In genomic region chr9:78358053-78358452, GRCm38 (mm10) we compare ENCODE assay signal across 8 mouse cellular contexts. TPM values are rescaled to one million over a fixed set of nuclear protein-coding genes. Genes with fewer than 3 reads are reported as not detected.
A peak's percentile ranks its signal among the peaks of the same experiment; 100 is the strongest.
DNase-seq lines count a peak whose midpoint lies in the region; ATAC-seq and TF ChIP-seq lines count a peak whose summit lies in the region.

No protein-coding gene starts in this region.

- no peak overlapping the region for H3K27ac ChIP-seq in hindbrain, embryonic 10.5 days
- no peak overlapping the region for H3K27ac ChIP-seq in hindbrain, embryonic 13.5 days
- no peak overlapping the region for H3K27ac ChIP-seq in intestine, embryonic 14.5 days (ENCODE audit: low read depth)
- H3K27ac ChIP-seq in midbrain, postnatal 0 days (ENCODE audit: low read depth, low read length): no peak overlapping the region
- H3K27ac ChIP-seq in stomach, embryonic 14.5 days (ENCODE audit: low read length): no peak overlapping the region

- DNase-seq in hindbrain, embryonic 10.5 days (ENCODE audit: low spot score): peak; percentile 63
- peak; percentile 33 for DNase-seq in cerebellum, adult 8-10 months
- DNase-seq in forelimb bud, embryonic 11.5 days (ENCODE audit: low read depth, low spot score): peak; percentile 78
- DNase-seq in intestine, embryonic 14.5 days (ENCODE audit: low spot score): peak; percentile 74
- DNase-seq in left cerebral cortex, postnatal 4 days: peak; percentile 68
- DNase-seq in midbrain, postnatal 0 days (ENCODE audit: low spot score): peak; percentile 70

- H3K4me2 ChIP-seq in hindbrain, embryonic 13.5 days: no peak overlapping the region
- no peak overlapping the region for H3K4me2 ChIP-seq in intestine, embryonic 14.5 days (ENCODE audit: low read length)
- no peak overlapping the region for H3K4me2 ChIP-seq in midbrain, postnatal 0 days (ENCODE audit: low read depth, low read length, poor library complexity, severe bottlenecking)
- H3K4me2 ChIP-seq in stomach, embryonic 14.5 days (replicated peaks; ENCODE audit: low read depth, low read length): no peak overlapping the region

- no peak overlapping the region for H3K9ac ChIP-seq in hindbrain, embryonic 13.5 days
- no peak overlapping the region for H3K9ac ChIP-seq in intestine, embryonic 14.5 days (ENCODE audit: low read length)
- H3K9ac ChIP-seq in midbrain, postnatal 0 days (replicated peaks; ENCODE audit: low read length, poor library complexity, severe bottlenecking): no peak overlapping the region
- H3K9ac ChIP-seq in stomach, embryonic 14.5 days (replicated peaks; ENCODE audit: low read depth, low read length): no peak overlapping the region

- 18% methylated on average over 9 of the region's 9 CpGs for WGBS in hindbrain, embryonic 10.5 days
- WGBS in hindbrain, embryonic 13.5 days: 20% methylated on average over 9 of the region's 9 CpGs
- WGBS in intestine, embryonic 14.5 days: 9% methylated on average over 9 of the region's 9 CpGs
- WGBS in midbrain, postnatal 0 days: 17% methylated on average over 9 of the region's 9 CpGs
- 11% methylated on average over 9 of the region's 9 CpGs for WGBS in stomach, embryonic 14.5 days

- no peak; the same call in 1 of the 2 replicates for ATAC-seq in hindbrain, embryonic 13.5 days (ENCODE audit: low FRiP score)
- ATAC-seq in intestine, embryonic 14.5 days (replicated peaks; ENCODE audit: low FRiP score, low TSS enrichment, low read depth): peak; percentile 66; the same call in 1 of the 2 replicates
- no peak for ATAC-seq in midbrain, postnatal 0 days (ENCODE audit: low FRiP score)
- 0 out of 2 replicates have a peak, but pooled peaks have one; percentile 65 for ATAC-seq in stomach, embryonic 14.5 days (ENCODE audit: insufficient number of reproducible peaks, insufficient read depth, low FRiP score, low read depth)

- H3K36me3 ChIP-seq in hindbrain, embryonic 10.5 days: no peaks in the 10 kb centered on the region
- H3K36me3 ChIP-seq in hindbrain, embryonic 13.5 days: no peaks in the 10 kb centered on the region
- no peaks in the 10 kb centered on the region for H3K36me3 ChIP-seq in intestine, embryonic 14.5 days (ENCODE audit: control insufficient read depth, insufficient read depth, low read length)
- H3K36me3 ChIP-seq in midbrain, postnatal 0 days (ENCODE audit: insufficient read depth, low read length): no peaks in the 10 kb centered on the region
- no peaks in the 10 kb centered on the region for H3K36me3 ChIP-seq in stomach, embryonic 14.5 days (ENCODE audit: control insufficient read depth, insufficient read depth, low read length)

- H3K27me3 ChIP-seq in hindbrain, embryonic 10.5 days (ENCODE audit: insufficient read depth, poor library complexity, severe bottlenecking): no peaks in the 10 kb centered on the region
- no peaks in the 10 kb centered on the region for H3K27me3 ChIP-seq in hindbrain, embryonic 13.5 days
- H3K27me3 ChIP-seq in intestine, embryonic 14.5 days (replicated peaks; ENCODE audit: control insufficient read depth, insufficient read depth, low read length): no peaks in the 10 kb centered on the region
- H3K27me3 ChIP-seq in midbrain, postnatal 0 days (ENCODE audit: insufficient read depth, low read length): no peaks in the 10 kb centered on the region
- H3K27me3 ChIP-seq in stomach, embryonic 14.5 days (ENCODE audit: control insufficient read depth, insufficient read depth, low read length): no peaks in the 10 kb centered on the region

- intact Hi-C loops in left cerebral cortex, postnatal 4 days (cut with DNase I): no loop called here

- H3K4me1 ChIP-seq in hindbrain, embryonic 10.5 days (replicated peaks): no peaks in the 10 kb centered on the region
- H3K4me1 ChIP-seq in hindbrain, embryonic 13.5 days (replicated peaks): no peaks in the 10 kb centered on the region
- no peaks in the 10 kb centered on the region for H3K4me1 ChIP-seq in intestine, embryonic 14.5 days (replicated peaks; ENCODE audit: control insufficient read depth, insufficient read depth, low read length)
- H3K4me1 ChIP-seq in midbrain, postnatal 0 days (ENCODE audit: insufficient read depth, low read length): no peaks in the 10 kb centered on the region
- H3K4me1 ChIP-seq in stomach, embryonic 14.5 days (ENCODE audit: control insufficient read depth, insufficient read depth, low read length): no peaks in the 10 kb centered on the region

- no peaks in the 10 kb centered on the region for H3K9me3 ChIP-seq in hindbrain, embryonic 10.5 days
- no peaks in the 10 kb centered on the region for H3K9me3 ChIP-seq in hindbrain, embryonic 13.5 days
- no peaks in the 10 kb centered on the region for H3K9me3 ChIP-seq in intestine, embryonic 14.5 days (ENCODE audit: control insufficient read depth, low read length)
- no peaks in the 10 kb centered on the region for H3K9me3 ChIP-seq in midbrain, postnatal 0 days (ENCODE audit: low read length)
- H3K9me3 ChIP-seq in stomach, embryonic 14.5 days (ENCODE audit: control insufficient read depth, low read depth, low read length): no peaks in the 10 kb centered on the region

- H3K4me3 ChIP-seq in hindbrain, embryonic 10.5 days: no peak overlapping the region
- no peak overlapping the region for H3K4me3 ChIP-seq in hindbrain, embryonic 13.5 days
- H3K4me3 ChIP-seq in intestine, embryonic 14.5 days (ENCODE audit: low read depth, low read length): no peak overlapping the region
- H3K4me3 ChIP-seq in midbrain, postnatal 0 days (ENCODE audit: low read depth, low read length): no peak overlapping the region
- no peak overlapping the region for H3K4me3 ChIP-seq in stomach, embryonic 14.5 days (ENCODE audit: low read depth, low read length)

- peak; percentile 66 for TF ChIP-seq CTCF in midbrain, postnatal 0 days (IDR thresholded peaks at IDR 0.05)

RNA-seq across cellular contexts. Expression of gene Gsta2, which starts 2.5 kb away (rescaled TPM):
- not detected in 2 replicates for polyA plus RNA-seq in hindbrain, embryonic 10.5 days (2016; fragmentation: Nextera tagmentation; extraction: Ambion mirVana)
- not detected in 2 replicates for polyA plus RNA-seq in hindbrain, embryonic 13.5 days (2015; fragmentation: Nextera tagmentation; extraction: Ambion mirVana)
- polyA plus RNA-seq in intestine, embryonic 14.5 days (2014; fragmentation: Nextera tagmentation; extraction: Ambion mirVana): 0.74 and 2.9 TPM in 2 replicates
- not detected for total RNA-seq in left cerebral cortex, postnatal 4 days (2021)
- not detected in 2 replicates for total RNA-seq in midbrain, postnatal 0 days (2014; rRNA removed)
- polyA plus RNA-seq in midbrain, postnatal 0 days (2015; fragmentation: Nextera tagmentation; extraction: Ambion mirVana): not detected in 2 replicates
- polyA plus RNA-seq in stomach, embryonic 14.5 days (2014; fragmentation: Nextera tagmentation; extraction: Ambion mirVana): 1.2 and 1.9 TPM in 2 replicates

RNA-seq across cellular contexts. Expression of gene Dppa5a, which starts 9.9 kb away (rescaled TPM):
- polyA plus RNA-seq in hindbrain, embryonic 10.5 days (2016; fragmentation: Nextera tagmentation; extraction: Ambion mirVana): 0.37 and 0.54 TPM in 2 replicates
- polyA plus RNA-seq in hindbrain, embryonic 13.5 days (2015; fragmentation: Nextera tagmentation; extraction: Ambion mirVana): 2.4 and 3.1 TPM in 2 replicates
- not detected in 2 replicates for polyA plus RNA-seq in intestine, embryonic 14.5 days (2014; fragmentation: Nextera tagmentation; extraction: Ambion mirVana)
- total RNA-seq in left cerebral cortex, postnatal 4 days (2021): 1 to 10 TPM in 1 of 2 experiments, under 1 TPM in 1; 0.85 to 3.4 TPM
- total RNA-seq in midbrain, postnatal 0 days (2014; rRNA removed): 0.90 and 3.1 TPM in 2 replicates
- 9.5 TPM in 2 replicates for polyA plus RNA-seq in midbrain, postnatal 0 days (2015; fragmentation: Nextera tagmentation; extraction: Ambion mirVana)
- 0.45 TPM in 1 of 2 replicates, not detected in the other for polyA plus RNA-seq in stomach, embryonic 14.5 days (2014; fragmentation: Nextera tagmentation; extraction: Ambion mirVana)

RNA-seq across cellular contexts. Expression of gene Ooep, which starts 20.5 kb away (rescaled TPM):
- polyA plus RNA-seq in hindbrain, embryonic 10.5 days (2016; fragmentation: Nextera tagmentation; extraction: Ambion mirVana): 1.6 and 2.8 TPM in 2 replicates
- polyA plus RNA-seq in hindbrain, embryonic 13.5 days (2015; fragmentation: Nextera tagmentation; extraction: Ambion mirVana): 5.5 and 7.9 TPM in 2 replicates
- polyA plus RNA-seq in intestine, embryonic 14.5 days (2014; fragmentation: Nextera tagmentation; extraction: Ambion mirVana): 0.24 and 0.40 TPM in 2 replicates
- total RNA-seq in left cerebral cortex, postnatal 4 days (2021): 1 to 10 TPM; 1.3 to 2.1 TPM
- 6.0 and 6.1 TPM in 2 replicates for total RNA-seq in midbrain, postnatal 0 days (2014; rRNA removed)
- 5.0 and 5.3 TPM in 2 replicates for polyA plus RNA-seq in midbrain, postnatal 0 days (2015; fragmentation: Nextera tagmentation; extraction: Ambion mirVana)
- polyA plus RNA-seq in stomach, embryonic 14.5 days (2014; fragmentation: Nextera tagmentation; extraction: Ambion mirVana): 0.35 and 0.74 TPM in 2 replicates

RNA-seq across cellular contexts. Expression of gene Omt2b, which starts 30.7 kb away (rescaled TPM):
- polyA plus RNA-seq in hindbrain, embryonic 10.5 days (2016; fragmentation: Nextera tagmentation; extraction: Ambion mirVana): not detected in 2 replicates
- not detected in 2 replicates for polyA plus RNA-seq in hindbrain, embryonic 13.5 days (2015; fragmentation: Nextera tagmentation; extraction: Ambion mirVana)
- not detected in 2 replicates for polyA plus RNA-seq in intestine, embryonic 14.5 days (2014; fragmentation: Nextera tagmentation; extraction: Ambion mirVana)
- not detected for total RNA-seq in left cerebral cortex, postnatal 4 days (2021)
- total RNA-seq in midbrain, postnatal 0 days (2014; rRNA removed): not detected in 2 replicates
- polyA plus RNA-seq in midbrain, postnatal 0 days (2015; fragmentation: Nextera tagmentation; extraction: Ambion mirVana): not detected in 2 replicates
- polyA plus RNA-seq in stomach, embryonic 14.5 days (2014; fragmentation: Nextera tagmentation; extraction: Ambion mirVana): not detected in 2 replicates

RNA-seq across cellular contexts. Expression of gene Ddx43, which starts 37.5 kb away (rescaled TPM):
- 0.10 and 0.21 TPM in 2 replicates for polyA plus RNA-seq in hindbrain, embryonic 10.5 days (2016; fragmentation: Nextera tagmentation; extraction: Ambion mirVana)
- 0.28 and 0.31 TPM in 2 replicates for polyA plus RNA-seq in hindbrain, embryonic 13.5 days (2015; fragmentation: Nextera tagmentation; extraction: Ambion mirVana)
- 0.54 and 0.86 TPM in 2 replicates for polyA plus RNA-seq in intestine, embryonic 14.5 days (2014; fragmentation: Nextera tagmentation; extraction: Ambion mirVana)
- total RNA-seq in left cerebral cortex, postnatal 4 days (2021): under 1 TPM in 1 of 2 experiments, not detected in 1; 0.20 TPM
- total RNA-seq in midbrain, postnatal 0 days (2014; rRNA removed): 0.28 TPM in 1 of 2 replicates, not detected in the other
- polyA plus RNA-seq in midbrain, postnatal 0 days (2015; fragmentation: Nextera tagmentation; extraction: Ambion mirVana): 0.31 and 0.43 TPM in 2 replicates
- 0.29 and 0.51 TPM in 2 replicates for polyA plus RNA-seq in stomach, embryonic 14.5 days (2014; fragmentation: Nextera tagmentation; extraction: Ambion mirVana)

Comparison
In these comparisons a context has a peak if more than half of its experiments do, and no peak if none do; other contexts are left out.
1. ATAC-seq: peak in intestine, embryonic 14.5 days (single experiment) and stomach, embryonic 14.5 days (single experiment); none in hindbrain, embryonic 13.5 days (single experiment) and midbrain, postnatal 0 days (single experiment).
2. Peak in every context shown above with its lines, with median percentiles within 50 percentile points of each other: DNase-seq.